Mouse (Mus musculus) embryonic facial prominence, embryonic 12.5 days (tissue): ENCODE results near the gene Paxip1. TPM values are rescaled to one million over a fixed set of nuclear protein-coding genes. Genes with fewer than 3 reads are reported as not detected.

ENCODE experiments used
- ATAC-seq: fragments of 200-750 bp; cut with Nextera tagmentation; 2 replicates; pipeline ENCODE4 v1.8.0; 2017; ENCODE audit not compliant: insufficient number of reproducible peaks, insufficient read depth, low FRiP score, low TSS enrichment
- H3K27ac ChIP-seq: fragments of 300-500 bp; sonication (generic); 2 replicates; pipeline ENCODE4 v1.5.1; 2016; ENCODE audit warnings: mild to moderate bottlenecking
- H3K27me3 ChIP-seq: fragments of 300-500 bp; sonication (generic); 2 replicates; pipeline ENCODE4 v1.6.1; 2016; ENCODE audit warnings: mild to moderate bottlenecking, moderate library complexity
- H3K36me3 ChIP-seq: fragments of 300-500 bp; sonication (generic); 2 replicates; pipeline ENCODE4 v1.6.1; 2016; ENCODE audit warnings: mild to moderate bottlenecking
- H3K4me1 ChIP-seq: fragments of 300-500 bp; sonication (generic); 2 replicates; pipeline ENCODE4 v1.6.1; 2016
- H3K4me2 ChIP-seq: fragments of 300-500 bp; sonication (generic); replicated peaks from 2 replicates; pipeline ENCODE4 v1.6.1; 2016; ENCODE audit warnings: mild to moderate bottlenecking, moderate library complexity
- H3K4me3 ChIP-seq: fragments of 300-500 bp; sonication (generic); 2 replicates; pipeline ENCODE4 v1.5.1; 2016; ENCODE audit warnings: mild to moderate bottlenecking
- H3K9ac ChIP-seq: fragments of 300-500 bp; sonication (generic); 2 replicates; pipeline ENCODE4 v1.6.1; 2016; ENCODE audit warnings: mild to moderate bottlenecking, moderate library complexity
- H3K9me3 ChIP-seq: fragments of 300-500 bp; sonication (generic); 2 replicates; pipeline ENCODE4 v1.6.1; 2016; ENCODE audit warnings: mild to moderate bottlenecking, moderate library complexity
- WGBS: fragments of 180-500 bp; shearing (Covaris S2); methylation state at CpG from one replicate; pipeline ENCODE4 v1.1.7; 2016; 5-methylcytosine and 5-hydroxymethylcytosine counted together
- polyA plus RNA-seq: library from polyadenylated mRNA; unstranded; fragments of >200 nt; fragmentation: Nextera tagmentation; extraction: Ambion mirVana; gene quantifications from 2 replicates; pipeline ENCODE4 v1.2.1, GENCODE M21; 2016

Gene Paxip1
- polyA plus RNA-seq, 1 experiment from 2014 or later = 41.2 TPM

- Histone ChIP-seq H3K4me2 (peak overlapping the region; percentile 76), H3K36me3 (peaks cover 36% of the 10 kb centered on the region), H3K4me3 (peak overlapping the region; percentile 60), H3K4me1 (peaks cover 20% of the 10 kb centered on the region), H3K27me3 (no peaks in the 10 kb centered on the region), H3K9ac (peak overlapping the region; percentile 75), H3K9me3 (no peaks in the 10 kb centered on the region), H3K27ac (0 out of 2 replicates have a peak overlapping the region, but pooled peaks have one; percentile 23)
- WGBS = 31% methylated on average over 21 of the region's 21 CpGs
- ATAC-seq = no peak
Measured at GRCm38 (mm10) chr5:27790086-27790909, 1.2 kb downstream of the Paxip1 start.

- Histone ChIP-seq H3K27me3 (no peaks in the 10 kb centered on the region), H3K36me3 (peaks cover 44% of the 10 kb centered on the region), H3K4me1 (peaks cover 20% of the 10 kb centered on the region), H3K4me2 (peak overlapping the region; percentile 76), H3K4me3 (peak overlapping the region; percentile 60), H3K9me3 (no peaks in the 10 kb centered on the region), H3K9ac (peak overlapping the region; percentile 75), H3K27ac (no peak overlapping the region)
- 77% methylated on average over 10 of the region's 10 CpGs for WGBS
- no peak for ATAC-seq
Measured at GRCm38 (mm10) chr5:27789586-27789985, 1.9 kb downstream of the Paxip1 start.

GRCm38 (mm10) chr5:27783381-27783780 is 8.1 kb downstream of the Paxip1 start:
- 94% methylated on average over 9 of the region's 9 CpGs for WGBS
- Histone ChIP-seq H3K4me2 (no peak overlapping the region), H3K27ac (no peak overlapping the region), H3K27me3 (no peaks in the 10 kb centered on the region), H3K9ac (no peak overlapping the region), H3K9me3 (no peaks in the 10 kb centered on the region), H3K4me3 (no peak overlapping the region), H3K4me1 (no peaks in the 10 kb centered on the region), H3K36me3 (peaks cover 85% of the 10 kb centered on the region)
- ATAC-seq = no peak

- Histone ChIP-seq H3K27ac (no peak overlapping the region), H3K9me3 (no peaks in the 10 kb centered on the region), H3K36me3 (peaks cover 84% of the 10 kb centered on the region), H3K9ac (no peak overlapping the region), H3K4me1 (no peaks in the 10 kb centered on the region), H3K27me3 (no peaks in the 10 kb centered on the region), H3K4me2 (no peak overlapping the region), H3K4me3 (no peak overlapping the region)
- 91% methylated on average over 5 of the region's 5 CpGs for WGBS
- no peak for ATAC-seq
Measured at GRCm38 (mm10) chr5:27767948-27768347, 23.5 kb downstream of the Paxip1 start.

- H3K4me3 ChIP-seq = no peak overlapping the region
- 84% methylated on average over 4 of the region's 4 CpGs for WGBS
- no peaks in the 10 kb centered on the region for H3K9me3 ChIP-seq
- H3K4me1 ChIP-seq = no peaks in the 10 kb centered on the region
- H3K27ac ChIP-seq = no peak overlapping the region
- peaks cover 85% of the 10 kb centered on the region for H3K36me3 ChIP-seq
- H3K4me2 ChIP-seq = no peak overlapping the region
- ATAC-seq = no peak
- no peak overlapping the region for H3K9ac ChIP-seq
- H3K27me3 ChIP-seq = no peaks in the 10 kb centered on the region
Measured at GRCm38 (mm10) chr5:27765780-27766179, 25.7 kb downstream of the Paxip1 start.

GRCm38 (mm10) chr5:27744944-27745343 is 46.5 kb downstream of the Paxip1 start:
- H3K9me3 ChIP-seq = no peaks in the 10 kb centered on the region
- peaks cover 64% of the 10 kb centered on the region for H3K36me3 ChIP-seq
- H3K27me3 ChIP-seq = no peaks in the 10 kb centered on the region
- no peak overlapping the region for H3K9ac ChIP-seq
- no peak for ATAC-seq
- no peak overlapping the region for H3K4me3 ChIP-seq
- no peak overlapping the region for H3K27ac ChIP-seq
- H3K4me2 ChIP-seq = no peak overlapping the region
- 97% methylated on average over 1 of the region's 1 CpGs for WGBS
- H3K4me1 ChIP-seq = no peaks in the 10 kb centered on the region

- whole genome bisulfite sequencing = 86% methylated on average over 6 of the region's 6 CpGs
- Histone ChIP-seq H3K27me3 (no peaks in the 10 kb centered on the region), H3K9me3 (peaks cover 2% of the 10 kb centered on the region; the same call in 1 of the 2 replicates), H3K27ac (no peak overlapping the region), H3K4me2 (no peak overlapping the region), H3K4me1 (no peaks in the 10 kb centered on the region), H3K9ac (no peak overlapping the region), H3K36me3 (peaks cover 28% of the 10 kb centered on the region), H3K4me3 (no peak overlapping the region)
- no peak for ATAC-seq
Measured at GRCm38 (mm10) chr5:27739216-27739615, 52.3 kb downstream of the Paxip1 start.

- 4% methylated on average over 3 of the region's 3 CpGs for WGBS
Measured at GRCm38 (mm10) chr5:27737168-27737567, 54.3 kb downstream of the Paxip1 start.

GRCm38 (mm10) chr5:27732288-27732868 is 59.1 kb downstream of the Paxip1 start:
- Histone ChIP-seq H3K36me3 (no peaks in the 10 kb centered on the region), H3K4me1 (no peaks in the 10 kb centered on the region), H3K9me3 (peaks cover 3% of the 10 kb centered on the region; the same call in 1 of the 2 replicates), H3K4me2 (no peak overlapping the region), H3K4me3 (no peak overlapping the region), H3K27me3 (no peaks in the 10 kb centered on the region), H3K27ac (no peak overlapping the region), H3K9ac (no peak overlapping the region)
- no peak for ATAC-seq
- WGBS = 77% methylated on average over 5 of the region's 5 CpGs

More at GRCm38 (mm10) chr5:27737168-27737567, 54.3 kb downstream of the Paxip1 start:
- 0 out of 2 replicates have a peak, but pooled peaks have one; percentile 54 for ATAC-seq
- Histone ChIP-seq H3K27ac (no peak overlapping the region), H3K4me3 (no peak overlapping the region), H3K9ac (no peak overlapping the region), H3K9me3 (peaks cover 3% of the 10 kb centered on the region; the same call in 1 of the 2 replicates), H3K36me3 (peaks cover 10% of the 10 kb centered on the region), H3K27me3 (no peaks in the 10 kb centered on the region), H3K4me2 (no peak overlapping the region), H3K4me1 (no peaks in the 10 kb centered on the region)

GRCm38 (mm10) chr5:27731392-27731791 is 60.1 kb downstream of the Paxip1 start:
- H3K27ac ChIP-seq = no peak overlapping the region
- 85% methylated on average over 1 of the region's 1 CpGs for WGBS
- no peak for ATAC-seq
- no peak overlapping the region for H3K4me3 ChIP-seq
- H3K4me1 ChIP-seq = no peaks in the 10 kb centered on the region
- H3K27me3 ChIP-seq = no peaks in the 10 kb centered on the region
- no peaks in the 10 kb centered on the region for H3K36me3 ChIP-seq
- no peak overlapping the region for H3K9ac ChIP-seq
- H3K9me3 ChIP-seq = peaks cover 3% of the 10 kb centered on the region; the same call in 1 of the 2 replicates
- H3K4me2 ChIP-seq = no peak overlapping the region

- H3K9me3 ChIP-seq = peaks cover 3% of the 10 kb centered on the region; the same call in 1 of the 2 replicates
Measured at GRCm38 (mm10) chr5:27730666-27731065, 60.8 kb downstream of the Paxip1 start.

GRCm38 (mm10) chr5:27724460-27724859 is 67.0 kb downstream of the Paxip1 start:
- H3K4me2 ChIP-seq = no peak overlapping the region
- H3K27ac ChIP-seq = no peak overlapping the region
- no peaks in the 10 kb centered on the region for H3K4me1 ChIP-seq
- no peak for ATAC-seq
- WGBS = 31% methylated on average over 2 of the region's 2 CpGs
- H3K9ac ChIP-seq = no peak overlapping the region
- no peaks in the 10 kb centered on the region for H3K27me3 ChIP-seq
- H3K4me3 ChIP-seq = no peak overlapping the region
- no peaks in the 10 kb centered on the region for H3K36me3 ChIP-seq
- no peaks in the 10 kb centered on the region for H3K9me3 ChIP-seq

More at GRCm38 (mm10) chr5:27730666-27731065, 60.8 kb downstream of the Paxip1 start:
- H3K36me3 ChIP-seq = no peaks in the 10 kb centered on the region
- no peak for ATAC-seq
- H3K27me3 ChIP-seq = no peaks in the 10 kb centered on the region
- H3K4me2 ChIP-seq = no peak overlapping the region
- H3K9ac ChIP-seq = no peak overlapping the region
- no peak overlapping the region for H3K4me3 ChIP-seq
- no peak overlapping the region for H3K27ac ChIP-seq
- H3K4me1 ChIP-seq = no peaks in the 10 kb centered on the region
- WGBS = 82% methylated on average over 5 of the region's 5 CpGs
